Mouse (Mus musculus): ENCODE measurements at regions not wholly inside any gene's neighbourhood (a gene's known extent, or its start where the extent isn't known, plus 50 kb on each side); places are given as distances from the start of the nearest gene placed in this dataset.

DNA sequence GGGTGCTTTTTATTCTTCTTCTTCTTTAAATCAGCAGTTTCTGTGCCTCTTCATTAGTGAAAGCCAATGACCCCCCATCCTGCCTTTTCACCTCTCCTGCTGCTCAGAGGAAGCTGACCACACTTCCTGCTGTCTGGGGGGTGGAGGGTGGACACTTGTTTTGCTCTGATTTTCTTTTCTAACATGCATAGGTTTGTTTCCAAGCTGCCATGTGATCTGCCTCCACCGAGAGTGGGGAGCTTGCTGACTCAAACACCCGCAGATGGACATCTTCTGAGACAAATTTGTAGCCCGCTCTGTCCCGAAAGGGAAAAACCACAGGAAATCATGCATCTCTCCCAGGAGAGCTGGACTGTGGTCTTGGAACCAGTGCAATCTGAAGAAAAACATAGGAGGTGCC, 141.3 kb downstream of the Gm826 start:
- peak; percentile 52 for DNase-seq (ENCODE audit: low read depth)

DNA sequence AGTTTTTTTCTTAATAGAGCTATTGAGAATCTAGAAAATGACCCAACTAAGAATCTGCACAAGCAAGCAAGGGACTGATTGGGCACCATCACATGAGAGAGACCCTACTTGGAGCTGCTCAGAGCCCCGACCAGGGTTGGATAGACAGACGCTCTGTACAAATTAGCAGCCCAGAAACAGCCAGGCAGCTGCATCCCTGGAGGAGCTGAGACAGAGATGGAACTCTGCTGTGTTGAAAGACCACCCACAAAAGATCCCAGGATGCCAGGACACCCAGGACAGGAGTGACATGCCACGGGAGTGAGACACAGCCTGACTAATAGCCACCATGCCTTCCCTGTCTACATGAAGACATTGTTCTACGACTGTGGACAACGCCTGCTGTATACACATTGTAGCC, 147.9 kb downstream of the Gm826 start:
- DNase-seq (ENCODE audit: low read depth): no peak

DNA sequence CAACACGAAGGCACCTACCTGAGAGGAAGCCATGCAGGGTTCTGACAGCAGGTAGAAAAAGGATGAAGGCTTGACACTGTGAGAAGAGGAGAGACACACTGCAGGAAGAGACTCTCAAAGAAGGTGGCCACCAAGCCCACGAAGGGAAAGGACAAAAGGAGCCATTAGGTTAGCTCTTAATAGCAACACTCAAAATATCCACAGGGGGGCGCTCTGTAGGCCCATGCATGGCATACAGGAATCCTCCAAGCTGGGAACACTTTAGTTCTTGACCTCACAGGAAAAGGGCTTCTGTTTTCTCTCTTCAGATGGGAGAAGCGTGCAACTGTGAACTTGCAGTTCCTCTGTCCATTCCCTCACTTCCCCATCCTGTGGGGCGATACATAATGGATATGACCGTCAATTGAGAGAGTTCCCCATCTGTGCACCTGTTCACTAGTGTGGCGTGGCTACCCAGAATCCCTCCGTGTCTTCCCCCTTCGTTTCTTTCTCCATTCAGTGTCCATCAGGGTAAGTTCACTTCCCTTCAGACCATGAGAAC, 162.9 kb downstream of the Gm826 start:
- DNase-seq (ENCODE audit: low read depth): no peak

DNA sequence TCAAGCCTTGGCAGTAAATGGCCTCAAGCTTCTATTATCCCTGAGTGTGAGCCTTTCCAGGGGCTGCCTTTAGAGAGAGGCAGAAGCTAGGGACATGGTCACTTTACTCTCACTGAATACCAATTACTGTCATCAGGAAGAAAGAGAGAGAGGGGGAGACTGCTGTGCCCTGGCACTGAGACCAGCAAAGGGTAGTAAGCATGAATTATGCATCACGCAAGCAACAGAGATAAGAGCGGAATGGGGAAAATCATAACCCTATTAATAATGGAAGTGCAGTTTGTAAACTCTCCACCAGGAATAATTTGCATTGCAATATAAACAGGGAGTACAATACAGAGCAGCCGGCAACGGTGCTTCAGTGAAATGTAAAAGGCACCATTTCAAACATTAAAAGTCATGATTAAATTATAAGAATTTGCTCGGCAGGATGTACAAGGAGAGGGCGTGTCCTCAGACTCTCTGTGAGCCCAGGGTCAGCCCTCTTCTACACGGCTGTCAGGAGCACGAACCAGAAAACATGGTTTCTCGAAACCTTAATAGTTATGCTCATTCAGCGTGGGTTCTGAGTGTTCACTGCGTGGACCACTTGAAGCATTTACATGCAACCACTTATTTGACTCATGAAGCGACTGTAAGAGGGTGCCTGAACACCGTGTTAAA, 175.2 kb downstream of the Gm826 start:
- no peak for DNase-seq (ENCODE audit: low read depth)

DNA sequence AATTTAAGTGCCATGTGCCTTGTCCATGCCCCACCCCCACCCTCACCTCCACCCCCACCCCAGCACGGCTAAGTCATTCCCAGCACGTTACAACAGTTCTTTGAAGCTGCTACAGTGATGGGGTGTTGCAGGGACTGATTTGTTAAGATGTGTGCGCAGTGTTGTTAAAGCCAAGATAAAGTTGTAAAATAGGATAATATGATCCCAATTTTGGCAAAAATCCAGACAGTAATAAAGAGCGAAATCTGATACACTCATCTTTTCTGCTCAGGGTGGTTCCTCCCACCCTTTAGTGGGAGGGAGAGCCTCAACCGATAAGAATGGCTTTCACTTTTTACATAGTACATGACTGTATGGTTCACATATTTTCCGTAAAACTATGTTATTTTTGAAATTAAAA, 180.2 kb downstream of the Gm826 start:
- DNase-seq (ENCODE audit: low read depth): no peak

DNA sequence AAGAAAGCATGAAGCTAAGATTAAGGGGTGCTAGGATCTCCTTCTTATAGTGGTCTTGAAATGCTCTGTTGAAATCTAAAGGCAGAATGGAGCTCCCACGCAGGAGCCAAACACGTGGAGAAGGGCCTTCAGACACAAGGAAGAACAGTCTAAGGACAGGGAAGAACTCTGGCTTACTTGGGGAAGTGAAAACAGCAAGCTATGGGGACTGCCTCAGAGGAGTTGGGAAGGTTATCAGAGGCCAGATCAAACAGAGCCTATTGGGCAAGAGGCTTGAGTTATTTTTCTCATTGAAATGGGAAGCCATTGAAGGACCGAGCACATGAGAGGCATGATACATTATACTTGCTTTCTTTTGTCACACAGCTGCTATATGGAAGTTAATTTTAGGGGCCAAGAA, 181.9 kb downstream of the Gm826 start:
- no peak for DNase-seq (ENCODE audit: low read depth)

DNA sequence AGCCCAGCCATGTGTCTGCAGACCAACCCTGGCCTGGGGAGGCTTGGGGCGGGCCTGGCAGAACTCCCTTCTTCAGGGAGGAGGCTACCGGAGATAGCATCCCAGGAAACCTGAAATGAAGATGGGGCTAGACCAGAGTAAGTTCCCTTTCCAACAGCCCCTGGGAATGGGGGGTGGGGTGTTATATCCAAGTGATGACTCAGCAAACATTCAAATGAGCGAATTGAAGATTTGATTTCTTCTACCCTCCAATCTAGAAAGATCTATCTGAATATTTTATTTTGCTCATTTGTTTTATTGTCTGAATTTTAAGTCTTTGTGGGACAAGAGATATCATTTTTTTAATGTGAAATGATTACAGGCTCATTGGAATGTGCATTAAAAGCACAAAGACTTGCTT, 185.0 kb downstream of the Gm826 start:
- DNase-seq (ENCODE audit: low read depth): no peak

DNA sequence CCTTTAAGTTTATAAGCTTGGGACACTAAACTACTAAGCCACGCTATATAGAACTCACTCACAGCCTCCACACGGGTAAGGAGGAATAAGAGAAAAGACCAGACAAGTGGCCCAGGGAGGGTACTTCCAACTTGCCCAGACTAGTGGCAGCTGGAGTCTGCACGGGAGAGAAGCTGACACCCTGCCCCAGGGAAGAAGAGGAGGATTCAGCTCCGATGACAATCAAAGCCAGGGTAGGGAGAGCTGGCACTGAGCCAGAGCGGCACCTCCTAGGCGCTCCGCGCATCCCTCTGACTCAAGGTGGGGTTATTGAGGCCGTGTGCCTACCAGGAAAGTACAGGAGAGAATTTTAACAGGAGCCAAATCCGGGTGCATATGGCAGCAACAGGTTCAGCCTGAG, 185.4 kb downstream of the Gm826 start:
- DNase-seq (ENCODE audit: low read depth): no peak

DNA sequence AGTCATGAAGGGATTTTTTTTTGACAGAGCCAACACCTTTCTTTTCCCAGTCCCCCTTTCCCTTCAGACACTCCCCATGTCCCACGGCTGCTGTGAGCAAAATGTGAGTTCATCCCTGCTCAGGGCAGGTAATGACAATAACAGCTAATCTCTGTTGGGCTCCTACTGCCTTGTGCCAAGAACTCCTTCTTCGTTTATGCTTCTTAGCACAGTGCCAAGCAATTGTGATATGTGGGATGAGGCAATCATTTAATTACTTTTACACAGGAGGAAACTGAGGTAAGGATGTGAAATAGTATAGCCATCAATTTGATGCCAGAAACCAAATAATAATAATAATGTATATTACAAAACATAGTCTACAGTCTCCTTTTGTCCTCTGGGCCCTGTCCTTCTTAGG, 185.9 kb downstream of the Gm826 start:
- no peak for DNase-seq (ENCODE audit: low read depth)

DNA sequence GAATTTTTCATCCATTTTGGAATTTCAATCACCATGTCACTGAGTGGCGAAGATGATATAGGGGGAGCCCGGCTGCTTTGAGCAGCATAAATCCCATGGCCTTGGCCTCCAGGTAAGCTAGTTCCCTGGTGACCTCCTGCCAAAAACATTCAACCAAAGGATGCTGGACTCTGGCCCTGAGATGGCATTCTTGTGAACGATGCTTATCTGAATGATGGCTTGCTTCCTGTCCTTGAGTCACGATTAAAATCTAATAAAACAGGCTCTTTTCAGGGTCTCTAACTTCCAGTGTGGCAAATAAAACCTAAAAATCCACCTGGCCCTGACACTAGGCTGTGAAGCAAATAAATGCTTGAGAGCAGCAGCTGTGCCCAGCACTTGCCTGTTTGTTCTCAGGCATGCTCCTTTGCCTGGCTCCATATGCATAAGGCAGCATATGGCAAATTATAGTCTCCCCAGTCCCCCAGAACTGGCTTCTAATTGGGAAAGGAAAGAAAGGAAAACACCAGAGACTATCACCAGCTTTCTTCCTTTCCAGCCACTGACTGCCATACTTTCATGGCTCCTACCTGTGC, 193.7 kb downstream of the Gm826 start:
- no peak for DNase-seq (ENCODE audit: low read depth)

DNA sequence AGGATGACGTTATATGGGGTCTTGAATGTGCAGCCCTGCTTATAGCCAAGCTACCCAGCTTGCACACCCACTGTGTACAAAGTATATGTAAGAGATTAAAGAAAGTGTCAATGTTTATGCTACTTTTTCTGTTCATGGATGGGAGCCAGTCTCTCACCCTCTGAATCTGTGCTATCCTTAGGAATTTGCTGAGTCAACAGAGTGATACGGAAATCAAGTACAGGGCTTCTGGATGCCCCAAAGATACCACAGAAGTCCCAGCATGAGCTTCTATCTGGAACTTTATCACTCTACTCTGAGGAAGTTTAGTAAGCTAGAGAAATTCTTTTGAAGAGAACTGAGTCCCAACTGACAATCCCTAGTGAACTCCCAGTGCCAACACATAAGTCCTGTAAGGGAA, 195.9 kb downstream of the Gm826 start:
- DNase-seq (ENCODE audit: low read depth): no peak

DNA sequence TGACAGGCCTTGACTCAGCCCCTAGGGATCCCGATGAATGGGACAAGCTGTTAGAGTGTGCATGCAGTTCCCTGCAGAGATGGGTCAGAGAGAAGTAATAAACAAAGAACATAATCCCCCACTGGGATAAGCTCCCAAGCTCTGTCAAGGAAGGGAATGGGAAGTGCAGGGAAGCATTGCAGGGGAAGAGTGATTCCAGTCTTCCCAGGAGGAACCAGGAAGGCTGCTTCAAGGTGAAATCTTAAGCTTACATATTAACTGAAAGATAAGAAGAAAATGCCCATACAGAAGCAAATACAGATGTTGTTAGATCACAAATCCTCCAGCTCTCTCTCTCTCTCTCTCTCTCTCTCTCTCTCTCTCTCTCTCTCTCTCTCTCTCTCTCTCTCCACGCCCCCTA, 202.2 kb downstream of the Gm826 start:
- no peak for DNase-seq (ENCODE audit: low read depth)

DNA sequence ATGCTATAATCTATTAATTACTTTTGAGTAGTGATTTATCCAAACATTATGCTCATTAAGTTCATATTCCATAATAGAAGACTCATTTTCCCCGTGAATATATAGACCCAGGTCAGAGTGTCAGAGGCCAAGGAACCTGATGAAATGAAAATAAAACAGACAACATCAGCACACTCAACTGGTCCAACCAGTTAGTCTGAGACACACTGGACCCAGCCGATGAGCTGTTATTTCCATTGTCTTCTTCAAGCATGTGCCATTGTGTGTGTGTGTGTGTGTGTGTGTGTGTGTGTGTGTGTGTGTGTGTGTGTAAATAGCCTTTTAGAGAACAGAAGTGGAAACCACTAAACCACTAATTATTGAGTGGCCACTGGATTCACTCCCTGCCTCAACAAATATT, 202.6 kb downstream of the Gm826 start:
- no peak for DNase-seq (ENCODE audit: low read depth)

DNA sequence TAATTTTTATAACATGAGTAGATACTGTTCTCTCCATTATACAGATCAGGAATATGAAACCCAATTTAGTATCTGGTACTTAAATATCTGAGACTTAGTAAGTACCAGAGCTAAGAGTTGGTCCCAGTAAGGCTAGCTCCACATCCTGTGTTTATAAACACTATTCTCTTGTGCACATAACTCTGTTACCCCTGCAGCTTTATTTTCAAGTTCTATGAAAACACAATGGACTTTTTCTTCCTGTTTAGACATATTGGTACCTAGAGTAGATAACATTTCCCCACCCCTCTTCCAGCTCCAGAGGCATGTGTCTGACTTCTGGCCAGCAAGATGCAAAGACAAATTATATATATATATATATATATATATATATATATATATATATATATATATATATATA, 216.8 kb downstream of the Gm826 start:
- no peak for DNase-seq (ENCODE audit: low read depth)

DNA sequence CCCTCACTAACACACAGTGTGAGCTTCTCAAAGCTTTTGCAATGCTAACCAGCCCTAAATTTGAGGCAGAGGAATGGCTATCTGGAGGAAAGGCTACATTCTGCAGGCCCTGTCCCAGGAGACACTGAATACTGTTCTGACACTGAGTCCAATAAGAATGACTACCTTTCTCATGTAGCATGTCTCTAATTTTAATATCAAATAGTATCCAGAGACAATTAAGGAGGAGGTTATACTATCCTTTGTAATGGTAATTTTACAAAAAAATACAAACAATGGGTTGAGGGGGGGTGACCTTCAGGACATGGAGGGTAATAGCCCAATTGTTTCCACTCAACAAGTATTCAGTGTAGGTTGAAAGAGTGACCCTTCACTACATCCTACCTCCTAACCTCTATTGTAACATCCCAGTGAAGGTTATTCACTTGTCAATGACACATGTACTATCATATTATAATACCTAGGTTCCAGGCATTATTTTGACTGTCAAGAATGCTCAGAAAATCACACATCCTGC, 222.7 kb downstream of the Gm826 start:
- no peak for DNase-seq (ENCODE audit: low read depth)

DNA sequence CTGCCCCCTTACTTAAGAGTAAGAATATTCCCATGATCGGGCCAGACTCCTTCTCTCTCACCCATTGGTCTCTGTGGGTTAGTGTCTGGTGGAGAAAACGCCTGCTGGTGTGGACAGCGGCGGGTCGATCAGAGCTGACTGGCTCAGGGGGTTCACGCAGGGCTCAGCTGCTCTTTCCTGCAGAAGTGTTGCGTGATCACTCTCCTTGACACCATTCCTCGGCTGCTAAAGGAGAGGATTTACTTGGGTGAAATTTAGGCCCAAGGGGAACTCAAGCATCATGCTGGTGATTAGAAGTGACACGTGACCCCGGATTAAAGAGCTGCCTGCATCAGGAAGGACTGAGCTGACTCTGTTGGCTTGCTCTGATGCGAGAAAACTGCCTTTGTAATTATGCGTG, 240.9 kb downstream of the Gm826 start:
- DNase-seq (ENCODE audit: low read depth): no peak

DNA sequence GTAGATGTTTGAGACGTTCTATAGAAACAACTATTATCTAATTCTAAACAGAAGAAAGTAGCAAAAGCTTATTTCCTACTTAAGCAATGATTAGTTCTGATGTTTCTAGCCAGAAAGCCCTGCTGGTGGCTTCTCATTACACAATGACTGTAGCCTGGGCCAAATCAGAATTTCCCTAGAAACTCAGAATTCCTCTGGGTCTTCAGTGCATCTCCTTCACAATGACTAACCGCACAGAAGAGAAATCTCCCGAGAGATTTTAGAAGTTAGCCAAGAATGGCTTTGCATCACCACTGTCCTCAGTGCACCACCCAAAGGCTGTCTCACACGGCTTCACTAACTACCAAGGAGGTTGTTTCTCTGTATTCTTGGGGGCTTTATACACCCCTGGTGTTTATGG, 248.0 kb downstream of the Gm826 start:
- DNase-seq (ENCODE audit: low read depth): no peak

DNA sequence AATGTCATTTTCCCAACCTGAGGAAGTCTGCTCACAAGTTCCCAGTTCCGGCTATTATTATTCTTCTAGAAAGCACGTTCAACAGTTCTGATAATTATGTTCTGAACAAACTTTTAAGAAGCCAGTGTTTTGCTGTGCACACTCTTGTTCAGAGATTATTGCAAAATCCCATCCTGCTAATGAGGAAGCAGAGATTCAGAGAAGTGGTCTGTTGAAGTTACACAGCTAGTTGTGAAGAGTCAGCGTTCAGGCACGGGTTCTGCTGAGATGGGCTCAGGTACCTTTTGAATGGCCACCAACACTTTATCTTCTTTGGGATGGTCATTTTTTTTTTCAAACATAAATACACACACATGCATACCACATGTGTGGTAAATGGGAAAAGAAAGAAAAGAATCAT, 250.3 kb downstream of the Gm826 start:
- DNase-seq (ENCODE audit: low read depth): no peak

DNA sequence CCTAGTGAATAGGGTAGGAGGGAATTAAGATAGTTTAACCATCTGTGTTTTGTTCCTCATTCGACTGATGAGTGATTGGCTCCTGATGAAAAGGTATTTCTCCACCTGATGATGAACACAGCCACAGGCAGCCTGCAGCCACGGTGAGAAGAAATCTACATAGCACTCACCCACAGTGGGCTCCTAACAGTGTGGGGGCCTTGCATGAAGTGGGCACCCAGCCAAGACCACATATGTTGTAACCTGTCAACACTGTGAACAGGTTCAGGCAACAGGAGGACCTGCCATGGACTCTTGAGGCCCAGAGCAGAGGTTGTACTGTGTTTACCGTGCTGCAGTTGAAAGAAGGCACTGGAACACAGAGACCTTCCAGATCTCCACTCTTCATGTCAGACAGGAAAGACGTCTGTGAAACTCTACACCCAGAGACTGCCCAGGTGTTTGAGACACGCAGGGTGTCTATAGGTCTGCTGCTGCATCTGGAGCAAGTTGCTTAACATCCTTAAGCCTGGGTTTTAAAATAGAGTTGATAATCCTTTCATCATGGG, 251.8 kb downstream of the Gm826 start:
- DNase-seq (ENCODE audit: low read depth): no peak

DNA sequence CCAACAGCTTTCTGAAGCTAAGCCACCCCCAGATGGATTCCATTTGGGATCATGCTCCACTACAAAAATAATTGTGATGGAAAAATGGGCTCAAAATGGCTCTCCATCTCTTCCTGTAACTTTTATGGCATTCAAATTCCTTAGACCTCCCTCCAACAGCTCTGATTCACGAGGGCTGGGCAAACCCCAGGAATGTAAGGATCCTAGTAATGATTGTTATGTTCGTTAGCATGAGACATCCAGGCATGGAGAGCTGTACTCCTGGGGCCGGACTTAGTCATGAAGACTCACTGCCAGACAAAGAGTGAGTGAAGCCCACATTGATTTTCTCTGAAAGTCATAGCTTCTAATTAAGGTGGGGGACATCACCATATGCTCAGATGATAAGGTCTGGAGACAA, 258.3 kb downstream of the Gm826 start:
- peak; percentile 10 for DNase-seq (ENCODE audit: low read depth)

DNA sequence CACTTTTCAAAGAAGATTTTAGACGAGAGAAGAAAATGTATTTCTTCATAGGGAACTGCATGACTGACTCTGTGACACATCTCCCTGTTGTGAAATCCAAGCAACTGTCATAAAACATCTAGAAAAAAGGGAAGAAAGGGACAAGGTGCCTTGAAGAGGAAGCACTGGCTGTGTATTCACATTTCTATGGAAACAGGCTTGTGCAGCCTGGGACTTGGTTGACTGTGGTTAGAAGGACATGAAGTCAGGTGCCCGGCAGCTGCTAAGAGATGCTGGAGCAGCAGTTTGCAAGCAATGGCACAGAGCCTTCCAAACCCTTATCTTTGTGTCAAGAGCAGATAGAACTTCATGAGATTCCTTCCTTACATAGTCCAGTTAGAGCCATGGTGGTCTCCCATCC, 263.5 kb downstream of the Gm826 start:
- DNase-seq (ENCODE audit: low read depth): no peak

DNA sequence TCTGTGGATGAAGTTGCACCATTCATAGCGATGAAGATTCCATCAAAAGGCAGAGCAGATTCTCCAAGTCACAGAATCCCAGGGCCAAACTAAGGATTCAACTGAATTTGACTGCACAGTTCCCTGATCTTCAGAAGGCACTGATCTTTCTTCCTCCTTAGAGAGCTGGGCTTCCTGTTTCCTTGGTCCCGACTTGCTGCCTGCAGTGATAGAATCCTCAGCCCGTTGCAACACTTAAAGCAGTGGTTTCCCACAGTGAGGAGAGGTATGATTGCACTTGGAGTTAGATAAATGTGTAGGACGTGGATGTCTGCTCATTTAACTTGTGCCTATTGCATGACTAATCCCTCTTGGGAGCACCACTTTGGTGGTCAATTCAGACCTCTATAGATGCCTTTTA, 265.2 kb downstream of the Gm826 start:
- no peak for DNase-seq (ENCODE audit: low read depth)

DNA sequence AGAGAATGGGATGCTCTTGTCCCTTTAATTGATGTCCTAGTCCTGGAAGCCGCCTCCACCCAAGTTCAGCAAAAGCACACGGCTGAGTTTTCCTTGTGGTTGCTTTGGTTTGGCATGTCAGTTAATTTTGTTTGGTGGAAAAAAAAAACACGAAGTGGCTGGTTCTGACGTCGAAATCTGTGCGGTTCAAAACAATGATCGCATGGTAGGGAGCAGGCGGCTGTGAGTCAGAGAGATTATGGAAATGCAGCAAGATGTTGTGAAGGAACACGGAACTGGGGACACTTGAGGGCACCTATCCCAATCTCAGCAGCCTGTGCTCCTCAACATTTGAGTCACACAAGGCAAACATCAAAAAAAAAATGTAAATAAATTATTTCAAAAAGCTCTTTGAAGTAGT, 266.1 kb downstream of the Gm826 start:
- DNase-seq (ENCODE audit: low read depth): no peak

Data from fibroblast of lung, adult 2 months (primary cell).